Mouse (Mus musculus) spleen, postnatal 36 days (tissue): ENCODE results near the gene Sec31a.
A peak's percentile ranks its signal among the peaks of the same experiment; 100 is the strongest.
"Not testable (repeated sequence)": the region's sequence is repeated elsewhere in the genome, so short reads cannot be mapped to it uniquely, and the experiment has no call there.

Source experiments
- DNase-seq, 2 experiments: peaks; one replicate each; pipeline ENCODE4 v3.0.0; 2022; ENCODE audit warnings: low spot score in 2 of 2, mixed read lengths in 1 of 2

Sec31a gene

DNA sequence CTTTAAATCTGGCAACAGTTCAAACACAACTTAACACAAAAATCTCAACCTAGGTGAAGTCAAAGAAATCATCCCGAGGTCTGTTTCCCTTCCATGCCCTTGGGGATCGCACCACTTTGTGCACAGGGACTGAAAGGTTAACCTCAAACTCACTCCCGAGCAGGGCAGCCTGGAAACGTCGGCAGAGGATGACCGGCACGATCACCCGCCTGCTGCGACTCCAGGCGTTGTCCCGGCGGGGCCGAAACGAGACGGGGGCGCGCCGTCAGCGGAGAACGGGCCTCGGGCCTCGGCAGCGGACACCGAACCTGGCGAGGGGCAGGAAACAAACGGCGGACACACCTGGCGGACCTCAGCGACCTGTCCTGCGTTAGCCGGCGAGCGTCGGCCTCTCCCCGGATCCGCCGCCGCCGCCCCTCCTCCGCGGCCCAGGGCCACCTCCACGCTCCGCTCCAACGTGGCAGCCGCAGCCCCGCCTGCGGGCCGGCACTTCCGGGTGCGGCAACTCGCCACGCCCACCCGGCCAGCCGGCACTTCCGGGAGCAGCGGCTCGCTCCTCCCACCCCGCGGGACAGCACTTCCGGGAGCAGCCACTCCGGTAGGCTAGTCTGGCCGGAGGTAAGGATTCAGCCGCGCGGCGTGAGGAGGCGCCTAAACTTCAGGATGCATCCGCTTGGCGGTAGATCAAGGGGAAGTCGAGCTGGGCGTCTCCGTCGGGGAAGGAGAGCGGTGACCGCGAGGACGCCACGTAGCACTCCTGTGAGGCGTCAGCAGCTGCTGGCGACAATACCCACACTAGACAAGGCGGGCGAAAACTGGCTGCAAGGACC, at the start of gene Sec31a:
Gene Sec31a, minus strand, starts transcription at position 474 of the 830 bp plus-strand sequence.
- DNase-seq: peak; percentile 95 to 97

DNA sequence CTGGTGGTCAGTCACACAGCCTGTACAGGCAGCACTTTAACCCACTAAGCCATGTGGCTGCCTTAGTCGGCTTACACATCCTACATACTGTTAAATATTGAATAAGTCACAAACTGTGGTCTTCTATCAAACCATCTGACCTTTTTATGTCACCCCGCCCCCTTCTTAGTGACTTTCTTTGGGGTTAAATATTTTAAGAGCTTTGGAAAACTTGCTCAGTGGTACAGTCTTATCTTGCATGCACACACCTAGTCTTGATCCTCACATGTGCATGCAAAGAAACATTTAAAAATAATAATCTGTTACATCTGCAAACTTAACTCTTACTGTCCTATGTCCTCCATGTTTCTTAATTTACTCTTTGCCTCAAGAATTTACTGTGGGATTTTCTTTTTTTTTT, 46.3 kb upstream of the Sec31a start:
- no peak for DNase-seq

DNA sequence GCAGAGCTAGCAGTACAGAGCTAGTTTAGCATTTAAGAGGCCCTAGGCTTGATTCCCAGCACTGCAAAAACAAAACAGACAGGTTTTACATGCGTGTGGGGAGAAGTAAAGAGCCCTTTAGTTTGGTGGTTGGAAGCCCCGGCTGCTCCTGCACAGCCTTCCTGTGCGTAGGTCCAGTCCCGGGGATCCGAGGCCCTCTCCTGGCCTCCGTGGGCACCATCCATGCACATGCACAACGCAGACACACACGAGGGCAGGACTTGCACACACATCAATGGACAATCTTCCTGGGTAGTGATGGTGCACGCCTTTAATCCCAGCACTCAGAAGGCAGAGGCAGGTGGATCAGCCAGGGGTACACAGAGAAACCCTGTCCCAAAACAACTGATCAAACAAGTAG, 45.5 kb upstream of the Sec31a start:
- no peak for DNase-seq

DNA sequence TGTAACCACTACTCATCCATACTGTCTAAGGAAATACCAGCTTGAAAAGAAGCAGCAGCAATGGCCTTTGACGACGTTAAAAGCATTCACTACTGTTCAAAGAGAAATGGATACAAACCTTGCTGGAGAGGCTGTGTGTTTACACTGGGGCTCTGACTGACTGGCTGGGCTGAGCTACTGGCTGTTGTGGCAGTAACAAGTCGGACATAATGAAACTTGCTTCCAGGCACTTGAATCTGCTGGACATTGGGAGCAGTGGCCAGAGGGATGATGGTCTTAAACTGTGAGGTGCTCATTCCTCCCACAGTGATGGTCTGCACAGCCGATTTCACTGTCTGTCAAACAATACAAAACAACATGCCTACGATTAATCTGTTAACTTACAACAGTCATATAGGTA, 43.4 kb upstream of the Sec31a start:
- no peak for DNase-seq

- no peak for DNase-seq
Observed at GRCm38 (mm10) chr5:100451871-100452270, 35.8 kb upstream of the Sec31a start.

GRCm38 (mm10) chr5:100438796-100439195, 22.8 kb upstream of the Sec31a start:
- DNase-seq: no peak

- no peak for DNase-seq
Observed at GRCm38 (mm10) chr5:100437917-100438316, 21.9 kb upstream of the Sec31a start.

DNA sequence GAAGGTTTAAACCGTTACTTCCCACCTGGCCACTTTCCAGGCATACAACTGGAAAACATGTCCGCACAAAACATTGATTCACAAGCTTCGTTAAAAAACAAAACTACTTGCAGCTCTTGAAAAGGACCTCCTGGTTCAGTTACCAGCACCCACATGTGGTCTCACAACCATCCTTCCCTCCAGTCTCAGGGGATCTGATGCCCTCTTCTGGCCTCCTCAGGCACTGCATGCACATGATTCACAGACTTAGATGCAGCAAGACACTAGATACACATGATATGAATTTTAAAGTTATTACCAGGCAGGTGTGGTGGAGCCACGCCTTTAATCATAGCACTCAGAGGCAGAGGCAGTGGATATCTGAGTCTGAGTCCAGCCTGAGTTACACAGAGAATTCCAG, 21.1 kb upstream of the Sec31a start:
- DNase-seq: no peak

- no peak for DNase-seq
Observed at GRCm38 (mm10) chr5:100430966-100431365, 14.9 kb upstream of the Sec31a start.

DNA sequence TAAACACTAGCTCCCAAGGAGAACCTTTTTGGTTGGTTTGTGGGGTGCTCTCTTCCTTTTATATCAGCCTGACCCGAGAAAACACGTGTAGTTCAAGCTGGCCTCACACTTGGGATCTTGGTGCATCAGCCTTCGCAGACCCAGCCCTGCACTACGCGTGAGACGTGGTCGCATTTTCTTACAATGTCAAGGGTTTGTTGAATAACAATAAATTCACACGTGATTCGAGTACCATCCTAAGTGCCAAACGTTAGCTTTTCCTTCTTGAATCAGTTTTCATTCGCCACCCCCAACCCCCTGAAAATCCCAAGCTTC, 14.0 kb upstream of the Sec31a start:
- no peak for DNase-seq

DNA sequence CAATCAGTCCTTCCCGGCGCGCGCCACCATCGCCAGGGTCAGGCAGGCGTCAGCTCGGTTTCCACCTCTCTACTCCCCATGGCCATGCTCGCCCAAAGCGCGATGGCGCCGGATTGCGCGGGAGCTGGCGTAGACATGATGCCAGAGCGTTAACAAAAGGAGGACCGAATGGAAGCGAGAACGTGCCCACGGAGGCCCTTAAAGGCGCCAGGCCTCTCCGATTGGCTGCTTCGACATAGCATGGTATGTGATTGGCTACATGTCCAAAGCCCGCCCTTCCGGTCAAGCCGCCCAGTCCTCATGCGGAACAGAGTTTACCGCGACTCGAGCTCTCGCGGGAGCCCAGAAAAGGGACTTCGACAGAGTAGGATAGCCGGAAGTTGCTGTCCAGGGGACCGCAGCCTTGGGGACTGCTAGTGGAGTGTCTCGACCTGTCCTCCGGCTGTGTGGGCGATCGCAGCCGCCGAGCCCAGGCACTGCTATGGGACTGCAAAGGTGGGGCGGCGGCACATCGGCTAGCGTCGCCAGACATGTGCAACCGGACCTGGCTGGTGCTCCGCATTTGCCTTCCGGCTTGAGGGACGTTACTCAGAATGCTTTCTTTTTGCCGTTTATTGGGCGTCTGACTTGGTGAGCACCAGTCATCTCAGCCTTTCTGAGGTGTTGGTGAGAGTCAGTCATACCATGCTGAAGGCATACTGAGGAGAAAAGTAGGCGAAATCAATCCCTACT, 13.5 kb upstream of the Sec31a start:
- peak; percentile 91 to 94 for DNase-seq

DNA sequence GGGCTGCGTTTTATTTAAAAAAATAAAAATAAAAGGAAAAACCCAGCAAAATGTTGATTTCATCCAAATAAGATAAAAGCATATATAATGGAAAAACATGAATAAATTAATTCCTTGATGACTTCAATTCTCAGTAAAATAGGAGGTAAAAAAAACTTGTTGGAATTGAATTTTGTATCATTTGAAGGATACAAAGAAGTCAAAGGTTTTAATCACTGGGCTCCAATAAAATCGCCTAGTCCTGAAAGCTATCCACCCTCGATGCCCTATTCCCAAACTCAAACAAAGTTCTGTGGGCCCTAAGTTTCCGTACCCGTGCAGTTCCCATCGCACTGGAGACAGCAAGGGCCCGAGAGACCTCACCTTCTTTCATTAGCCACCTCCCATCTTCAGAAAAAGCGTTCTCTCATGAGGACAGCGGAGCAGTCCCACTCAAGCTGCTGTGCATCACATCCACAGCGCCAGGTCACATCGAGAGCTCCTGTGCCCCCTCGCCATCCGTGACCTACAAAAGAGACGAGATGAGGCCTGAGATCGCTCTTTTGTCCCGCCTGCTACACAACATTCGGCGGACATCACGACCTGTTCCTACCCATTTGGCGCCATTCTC, 12.8 kb upstream of the Sec31a start:
- DNase-seq: peak in 1 of 2 experiments; percentile 6

DNA sequence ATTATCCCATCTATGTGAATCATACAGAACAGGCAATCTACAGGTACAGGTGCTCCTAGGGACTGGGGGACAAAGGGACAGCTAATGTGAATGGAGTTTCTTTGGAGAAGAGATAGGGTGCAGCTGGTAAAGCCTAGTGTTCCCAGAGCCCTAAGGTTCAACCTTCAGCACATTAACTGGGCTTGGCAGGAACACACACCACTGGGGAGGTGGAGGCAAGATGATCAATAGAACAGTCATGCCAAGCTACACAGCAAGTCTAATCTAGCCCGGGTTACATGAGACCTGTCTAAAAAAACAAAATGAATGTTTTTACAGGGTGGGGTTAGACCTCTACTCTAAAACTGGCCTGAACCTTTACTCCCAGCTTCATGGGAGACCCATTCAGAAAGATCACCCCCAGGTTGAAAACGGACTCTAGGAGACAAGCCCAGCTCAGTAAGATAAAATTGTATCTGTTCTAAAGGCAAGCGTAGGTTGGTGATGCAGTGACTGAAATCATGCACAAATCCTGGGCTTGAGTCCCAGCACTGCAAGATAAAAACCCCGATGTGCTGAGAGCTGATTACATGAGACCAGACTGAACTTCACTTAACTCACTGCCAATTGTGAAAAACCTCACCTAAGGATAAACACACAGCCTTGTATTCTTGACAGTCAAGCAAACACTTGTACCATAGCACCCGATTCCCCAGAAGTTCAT, 12.1 kb upstream of the Sec31a start:
- DNase-seq: no peak

GRCm38 (mm10) chr5:100427276-100427675, 11.2 kb upstream of the Sec31a start:
- no peak for DNase-seq

DNA sequence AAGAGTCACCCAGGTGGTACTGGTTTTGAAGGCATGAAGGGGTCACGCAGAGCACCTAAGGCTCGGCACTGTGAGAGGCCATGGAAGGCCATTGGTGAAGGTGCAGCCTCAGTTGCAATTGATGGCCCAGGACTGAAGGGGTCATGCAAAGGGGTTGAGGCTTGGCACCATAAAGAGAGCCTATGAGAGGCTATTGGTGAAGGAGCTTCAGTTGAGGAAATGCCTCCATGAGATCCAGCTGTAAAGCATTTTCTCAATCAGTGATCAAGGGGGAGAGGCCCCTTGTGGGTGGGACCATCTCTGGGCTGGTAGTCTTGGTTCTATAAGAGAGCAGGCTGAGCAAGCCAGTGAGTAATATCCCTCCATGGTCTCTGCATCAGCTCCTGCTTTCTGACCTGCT, 9.8 kb upstream of the Sec31a start:
- DNase-seq: not testable (repeated sequence)

DNA sequence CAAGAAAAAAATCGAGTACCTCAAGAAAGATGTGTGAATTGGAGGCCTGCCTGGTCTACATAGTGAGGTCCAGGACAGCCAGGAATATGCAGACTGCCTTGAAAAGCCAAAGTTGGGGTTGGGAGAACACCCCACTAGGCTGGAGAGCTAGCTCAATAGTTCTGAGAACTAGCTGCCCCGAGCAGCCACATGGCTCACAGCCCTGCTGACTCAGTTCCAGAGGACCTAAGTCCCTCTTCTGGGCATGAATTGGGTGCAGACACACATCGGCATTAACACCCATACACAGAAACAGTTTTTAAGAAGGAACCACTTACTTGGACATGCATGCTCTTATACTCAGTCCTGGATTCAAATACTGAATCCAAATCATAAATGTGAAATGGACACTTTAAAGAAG, 8.2 kb upstream of the Sec31a start:
- DNase-seq: no peak

DNA sequence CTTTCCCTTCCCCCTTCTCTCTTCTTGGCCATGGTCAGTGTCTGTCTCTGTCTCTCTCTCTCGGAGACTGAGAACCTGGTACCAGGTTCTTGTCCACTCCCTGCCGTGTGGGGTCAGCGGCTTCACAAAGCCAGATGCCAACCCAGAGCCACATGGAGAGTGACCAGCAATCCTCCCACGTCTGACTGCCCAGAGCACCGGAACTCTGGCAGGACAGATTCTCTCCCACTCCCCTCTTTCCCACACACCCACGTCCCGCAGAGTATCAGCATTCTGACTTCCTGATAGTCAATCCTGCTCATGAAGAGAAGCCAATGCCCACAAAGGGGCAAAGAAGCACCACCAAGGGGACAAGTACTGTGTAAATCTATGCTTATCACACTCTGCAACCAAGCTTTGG, 7.6 kb upstream of the Sec31a start:
- no peak for DNase-seq

DNA sequence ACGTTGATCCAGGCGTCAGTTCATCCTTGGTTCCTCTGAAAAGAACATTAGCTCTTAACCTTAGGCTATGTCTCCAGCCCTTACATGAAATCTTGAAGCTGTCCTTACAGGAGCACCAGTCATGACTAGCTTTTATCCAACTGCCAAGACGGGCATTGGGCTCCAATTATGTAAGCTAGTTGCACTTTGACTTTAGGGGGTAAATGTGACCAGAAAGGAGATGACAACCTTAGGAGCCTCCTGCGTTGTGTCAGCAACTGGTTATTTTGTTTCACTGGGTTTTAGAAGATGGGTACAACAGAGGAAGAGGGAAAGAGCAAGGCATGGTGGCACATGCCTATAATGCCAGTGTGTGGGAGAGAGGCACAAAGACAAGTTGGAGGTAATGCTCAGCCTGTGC, 2.8 kb upstream of the Sec31a start:
- no peak for DNase-seq

DNA sequence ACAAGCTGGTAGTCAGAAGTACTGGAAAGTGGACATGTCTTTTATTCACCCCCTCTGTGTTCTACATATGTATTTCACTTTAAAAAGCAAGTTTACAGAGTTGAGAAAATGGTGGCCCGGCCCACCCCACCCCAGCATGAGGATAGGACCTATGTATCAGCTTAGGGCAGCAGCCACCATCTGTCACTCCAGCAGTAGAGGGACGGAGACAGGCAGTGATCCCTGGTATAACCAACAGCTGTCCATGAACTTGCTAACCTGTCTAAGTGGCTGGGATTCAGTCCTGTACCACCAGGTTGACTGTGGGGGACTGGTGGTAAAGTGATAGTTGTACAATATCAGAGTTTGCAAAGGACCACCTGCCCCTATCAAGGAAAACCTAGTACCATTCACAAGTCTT, 2.0 kb upstream of the Sec31a start:
- no peak for DNase-seq

GRCm38 (mm10) chr5:100414474-100415196, 1.4 kb downstream of the Sec31a start:
- DNase-seq: no peak

DNA sequence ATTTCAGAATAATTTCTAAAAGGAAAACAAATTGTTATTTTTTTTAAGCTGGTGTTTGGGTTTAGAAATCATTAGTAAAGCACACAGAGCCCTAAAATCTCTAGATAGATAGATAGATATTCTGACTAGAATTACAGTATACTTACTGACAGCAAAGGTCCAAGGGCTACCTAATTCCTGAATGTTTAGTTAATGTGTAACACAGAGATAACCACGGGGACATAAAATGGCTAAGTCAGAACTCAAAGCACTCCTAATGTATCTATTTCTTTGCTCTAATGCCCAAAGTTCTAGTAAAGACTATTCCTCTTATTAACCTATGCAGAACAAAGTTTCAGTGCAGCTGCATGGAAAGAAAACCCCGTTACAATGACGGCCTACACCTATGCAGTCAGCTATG, 3.1 kb downstream of the Sec31a start:
- DNase-seq: no peak

DNA sequence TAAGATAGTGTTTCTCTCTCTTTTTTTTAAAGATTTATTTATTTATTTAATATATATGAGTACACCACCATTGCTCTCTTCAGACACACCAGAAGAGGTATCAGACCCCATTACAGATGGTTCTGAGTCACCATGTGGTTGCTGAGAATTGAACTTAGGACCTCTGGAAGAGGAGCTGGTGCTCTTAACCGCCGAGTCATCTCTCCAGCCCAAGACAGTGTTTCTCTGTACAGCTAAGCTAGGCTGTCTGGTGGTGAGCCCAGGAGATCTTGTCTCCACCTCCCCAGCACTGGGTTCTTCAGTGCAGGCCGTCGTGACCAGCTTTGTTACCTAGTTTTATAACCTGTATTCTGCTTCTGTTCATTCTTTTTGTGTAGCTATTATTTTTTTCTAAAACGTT, 5.8 kb downstream of the Sec31a start:
- no peak for DNase-seq
